Mouse (Mus musculus): ENCODE results near the gene Ugt1a6b. TPM values are rescaled to one million over a fixed set of nuclear protein-coding genes. Genes with fewer than 3 reads are reported as not detected.
A peak's percentile ranks its signal among the peaks of the same experiment; 100 is the strongest.
"Not testable (repeated sequence)": the region's sequence is repeated elsewhere in the genome, so short reads cannot be mapped to it uniquely, and the experiment has no call there.

Gene Ugt1a6b
- polyA plus RNA-seq, 1 experiment from 2014 or later = not detected

GRCm38 (mm10) chr1:88109027-88109557, 6.0 kb downstream of the Ugt1a6b start:
- peak; percentile 71; the same call in 1 of the 2 replicates for ATAC-seq (ENCODE audit: low FRiP score, low TSS enrichment)
- not testable (repeated sequence) for H3K9ac ChIP-seq (ENCODE audit: low read depth, low read length); H3K4me2 ChIP-seq (replicated peaks; ENCODE audit: low read depth, low read length); H3K4me1 ChIP-seq (ENCODE audit: control insufficient read depth, insufficient read depth, low read length); H3K27ac ChIP-seq (ENCODE audit: low read depth, low read length); H3K27me3 ChIP-seq (ENCODE audit: control insufficient read depth, insufficient read depth, low read length); H3K4me3 ChIP-seq (ENCODE audit: low read length); H3K9me3 ChIP-seq (ENCODE audit: control insufficient read depth, low read length); H3K36me3 ChIP-seq (ENCODE audit: control insufficient read depth, insufficient read depth, low read length)
- WGBS = 71% methylated on average over 2 of the region's 2 CpGs

- H3K4me1 ChIP-seq (ENCODE audit: control insufficient read depth, insufficient read depth, low read length); H3K27ac ChIP-seq (ENCODE audit: low read depth, low read length); H3K27me3 ChIP-seq (ENCODE audit: control insufficient read depth, insufficient read depth, low read length); H3K4me3 ChIP-seq (ENCODE audit: low read length); H3K36me3 ChIP-seq (ENCODE audit: control insufficient read depth, insufficient read depth, low read length); H3K4me2 ChIP-seq (replicated peaks; ENCODE audit: low read depth, low read length); H3K9ac ChIP-seq (ENCODE audit: low read depth, low read length); ATAC-seq (ENCODE audit: low FRiP score, low TSS enrichment); H3K9me3 ChIP-seq (ENCODE audit: control insufficient read depth, low read length): not testable (repeated sequence)
- WGBS = 61% methylated on average over 2 of the region's 2 CpGs
Measured at GRCm38 (mm10) chr1:88109604-88110003, 6.6 kb downstream of the Ugt1a6b start.

GRCm38 (mm10) chr1:88112769-88113168, 9.7 kb downstream of the Ugt1a6b start:
- not testable (repeated sequence) for H3K9me3 ChIP-seq (ENCODE audit: control insufficient read depth, low read length); H3K4me1 ChIP-seq (ENCODE audit: control insufficient read depth, insufficient read depth, low read length); ATAC-seq (ENCODE audit: low FRiP score, low TSS enrichment); H3K9ac ChIP-seq (ENCODE audit: low read depth, low read length); H3K4me2 ChIP-seq (replicated peaks; ENCODE audit: low read depth, low read length); H3K36me3 ChIP-seq (ENCODE audit: control insufficient read depth, insufficient read depth, low read length); H3K27ac ChIP-seq (ENCODE audit: low read depth, low read length); H3K4me3 ChIP-seq (ENCODE audit: low read length); H3K27me3 ChIP-seq (ENCODE audit: control insufficient read depth, insufficient read depth, low read length)
- WGBS = 96% methylated on average over 6 of the region's 6 CpGs

GRCm38 (mm10) chr1:88120550-88120949, 17.5 kb downstream of the Ugt1a6b start:
- H3K9ac ChIP-seq (ENCODE audit: low read depth, low read length); H3K36me3 ChIP-seq (ENCODE audit: control insufficient read depth, insufficient read depth, low read length); H3K4me3 ChIP-seq (ENCODE audit: low read length); H3K4me2 ChIP-seq (replicated peaks; ENCODE audit: low read depth, low read length); H3K27ac ChIP-seq (ENCODE audit: low read depth, low read length); H3K9me3 ChIP-seq (ENCODE audit: control insufficient read depth, low read length); H3K4me1 ChIP-seq (ENCODE audit: control insufficient read depth, insufficient read depth, low read length); H3K27me3 ChIP-seq (ENCODE audit: control insufficient read depth, insufficient read depth, low read length): not testable (repeated sequence)
- WGBS = 10% methylated on average over 4 of the region's 4 CpGs
- peak; percentile 73; the same call in 1 of the 2 replicates for ATAC-seq (ENCODE audit: low FRiP score, low TSS enrichment)

GRCm38 (mm10) chr1:88121521-88121920, 18.5 kb downstream of the Ugt1a6b start:
- not testable (repeated sequence) for H3K4me1 ChIP-seq (ENCODE audit: control insufficient read depth, insufficient read depth, low read length); H3K27ac ChIP-seq (ENCODE audit: low read depth, low read length); H3K27me3 ChIP-seq (ENCODE audit: control insufficient read depth, insufficient read depth, low read length); ATAC-seq (ENCODE audit: low FRiP score, low TSS enrichment); H3K36me3 ChIP-seq (ENCODE audit: control insufficient read depth, insufficient read depth, low read length); H3K4me3 ChIP-seq (ENCODE audit: low read length); H3K9ac ChIP-seq (ENCODE audit: low read depth, low read length); H3K4me2 ChIP-seq (replicated peaks; ENCODE audit: low read depth, low read length); H3K9me3 ChIP-seq (ENCODE audit: control insufficient read depth, low read length)
- no CpG with 5 or more reads among the region's 1 CpGs for WGBS

- not testable (repeated sequence) for H3K9ac ChIP-seq (ENCODE audit: low read depth, low read length); H3K27me3 ChIP-seq (ENCODE audit: control insufficient read depth, insufficient read depth, low read length); ATAC-seq (ENCODE audit: low FRiP score, low TSS enrichment); H3K9me3 ChIP-seq (ENCODE audit: control insufficient read depth, low read length); H3K36me3 ChIP-seq (ENCODE audit: control insufficient read depth, insufficient read depth, low read length); H3K4me2 ChIP-seq (replicated peaks; ENCODE audit: low read depth, low read length); H3K4me3 ChIP-seq (ENCODE audit: low read length); H3K27ac ChIP-seq (ENCODE audit: low read depth, low read length); H3K4me1 ChIP-seq (ENCODE audit: control insufficient read depth, insufficient read depth, low read length)
- 76% methylated on average over 4 of the region's 4 CpGs for WGBS
Measured at GRCm38 (mm10) chr1:88125827-88126360, 22.8 kb downstream of the Ugt1a6b start.

- H3K9ac ChIP-seq (ENCODE audit: low read depth, low read length); H3K4me3 ChIP-seq (ENCODE audit: low read length); ATAC-seq (ENCODE audit: low FRiP score, low TSS enrichment); H3K4me1 ChIP-seq (ENCODE audit: control insufficient read depth, insufficient read depth, low read length); H3K36me3 ChIP-seq (ENCODE audit: control insufficient read depth, insufficient read depth, low read length); H3K9me3 ChIP-seq (ENCODE audit: control insufficient read depth, low read length); H3K4me2 ChIP-seq (replicated peaks; ENCODE audit: low read depth, low read length); H3K27me3 ChIP-seq (ENCODE audit: control insufficient read depth, insufficient read depth, low read length); H3K27ac ChIP-seq (ENCODE audit: low read depth, low read length): not testable (repeated sequence)
- 85% methylated on average over 2 of the region's 2 CpGs for WGBS
Measured at GRCm38 (mm10) chr1:88129091-88129490, 26.0 kb downstream of the Ugt1a6b start.

- 100% methylated on average over 1 of the region's 1 CpGs for WGBS
- H3K4me2 ChIP-seq (replicated peaks; ENCODE audit: low read depth, low read length); H3K27ac ChIP-seq (ENCODE audit: low read depth, low read length); H3K9ac ChIP-seq (ENCODE audit: low read depth, low read length); H3K27me3 ChIP-seq (ENCODE audit: control insufficient read depth, insufficient read depth, low read length); H3K36me3 ChIP-seq (ENCODE audit: control insufficient read depth, insufficient read depth, low read length); H3K9me3 ChIP-seq (ENCODE audit: control insufficient read depth, low read length); H3K4me1 ChIP-seq (ENCODE audit: control insufficient read depth, insufficient read depth, low read length); ATAC-seq (ENCODE audit: low FRiP score, low TSS enrichment); H3K4me3 ChIP-seq (ENCODE audit: low read length): not testable (repeated sequence)
Measured at GRCm38 (mm10) chr1:88130223-88130622, 27.2 kb downstream of the Ugt1a6b start.

- Histone ChIP-seq H3K9me3 (ENCODE audit: control insufficient read depth, low read length) (no peaks in the 10 kb centered on the region), H3K27me3 (ENCODE audit: control insufficient read depth, insufficient read depth, low read length) (no peaks in the 10 kb centered on the region), H3K4me1 (ENCODE audit: control insufficient read depth, insufficient read depth, low read length) (peaks cover 8% of the 10 kb centered on the region; the same call in 1 of the 2 replicates), H3K4me2 (replicated peaks; ENCODE audit: low read depth, low read length) (no peak overlapping the region), H3K36me3 (ENCODE audit: control insufficient read depth, insufficient read depth, low read length) (no peaks in the 10 kb centered on the region), H3K27ac (ENCODE audit: low read depth, low read length) (0 out of 2 replicates have a peak overlapping the region, but pooled peaks have one; percentile 42), H3K9ac (ENCODE audit: low read depth, low read length) (no peak overlapping the region), H3K4me3 (ENCODE audit: low read length) (no peak overlapping the region)
- WGBS = 48% methylated on average over 3 of the region's 3 CpGs
- no peak for ATAC-seq (ENCODE audit: low FRiP score, low TSS enrichment)
Measured at GRCm38 (mm10) chr1:88133908-88134456, 30.9 kb downstream of the Ugt1a6b start.
